Mouse (Mus musculus): ENCODE measurements around the gene Epn3. TPM values are rescaled to one million over a fixed set of nuclear protein-coding genes. Genes with fewer than 3 reads are reported as not detected.

Gene Epn3
- total RNA-seq, 2 experiments from 2014 or later, result 3.1 to 3.3 TPM

Other genes starting within 250 kb of the Epn3 start
- not detected for gene Gm21885, start 218.1 kb downstream of the Epn3 start, total RNA-seq (2021)
- gene Luc7l3, start 178.0 kb downstream of the Epn3 start, total RNA-seq (2021), result 100 to 1,000 TPM; 127 to 142 TPM
- gene Ankrd40, start 172.0 kb downstream of the Epn3 start, total RNA-seq (2021), result 10 to 100 TPM; 74.1 to 83.6 TPM
- 1 to 10 TPM; 1.8 to 2.2 TPM for gene Abcc3, start 107.0 kb downstream of the Epn3 start, total RNA-seq (2021)
- 100 to 1,000 TPM; 111 to 128 TPM for gene Cacna1g, start 25.8 kb downstream of the Epn3 start, total RNA-seq (2021)
- 1 to 10 TPM; 1.0 to 2.1 TPM for gene Spata20, start 13.8 kb downstream of the Epn3 start, total RNA-seq (2021)
- 1 to 10 TPM; 1.3 to 2.7 TPM for gene Mycbpap, start 21.8 kb upstream of the Epn3 start, total RNA-seq (2021)
- gene Rsad1, start 49.3 kb upstream of the Epn3 start, total RNA-seq (2021), result 10 to 100 TPM; 13.1 to 14.1 TPM
- 1 to 10 TPM in 1 of 2 experiments, under 1 TPM in 1; 0.78 to 1.4 TPM for gene Chad, start 65.1 kb upstream of the Epn3 start, total RNA-seq (2021)
- 10 to 100 TPM; 21.2 to 21.6 TPM for gene Acsf2, start 101.9 kb upstream of the Epn3 start, total RNA-seq (2021)
- 10 to 100 TPM; 84.6 to 87.2 TPM for gene Lrrc59, start 129.8 kb upstream of the Epn3 start, total RNA-seq (2021)
- 10 to 100 TPM; 61.8 to 62.3 TPM for gene Mrpl27, start 153.8 kb upstream of the Epn3 start, total RNA-seq (2021)
- gene Eme1, start 154.0 kb upstream of the Epn3 start, total RNA-seq (2021), result 1 to 10 TPM in 1 of 2 experiments, under 1 TPM in 1; 0.40 to 1.1 TPM
- gene Xylt2, start 177.5 kb upstream of the Epn3 start, total RNA-seq (2021), result 10 to 100 TPM; 24.7 to 30.4 TPM
- not detected for gene Gm11541, start 204.5 kb upstream of the Epn3 start, total RNA-seq (2021)
- gene Cdc34b, start 241.8 kb upstream of the Epn3 start, total RNA-seq (2021), result under 1 TPM; 0.65 to 0.71 TPM

Data from layer of hippocampus, postnatal 10 days (tissue).